Mouse (Mus musculus) myocyte (in vitro differentiated cells): ENCODE data around the gene Ankrd6. TPM values are rescaled to one million over a fixed set of nuclear protein-coding genes. Genes with fewer than 3 reads are reported as not detected.

Experiments used
- H3K27me3 ChIP-seq: one replicate; pipeline ENCODE4 v1.6.1; 2011; ENCODE audit not compliant: control insufficient read depth, insufficient read depth, insufficient read length
- H3K36me3 ChIP-seq: one replicate; pipeline ENCODE4 v1.6.1; 2011; ENCODE audit not compliant: control insufficient read depth, insufficient read depth
- H3K4me2 ChIP-seq: one replicate; pipeline ENCODE4 v1.6.1; 2011; ENCODE audit warnings: low read depth, control low read depth
- H3K4me3 ChIP-seq: one replicate; pipeline ENCODE4 v1.5.1; 2011; ENCODE audit warnings: mild to moderate bottlenecking, control low read depth, moderate library complexity
- H3K79me2 ChIP-seq: one replicate; pipeline ENCODE4 v1.6.1; 2011; ENCODE audit not compliant: control insufficient read depth, insufficient read depth
- H3ac ChIP-seq: one replicate; pipeline ENCODE4 v1.6.1; 2011; ENCODE audit not compliant: control insufficient read depth, insufficient read length
- CEBPB ChIP-seq: IDR thresholded peaks from 2 replicates; pipeline ENCODE4 v1.6.1; 2011; ENCODE audit warnings: mild to moderate bottlenecking, moderate library complexity; ENCODE audit not compliant: poor library complexity, insufficient read depth, severe bottlenecking
- E2F4 ChIP-seq: IDR thresholded peaks from one replicate; pipeline ENCODE4 v1.6.1; 2011; ENCODE audit warnings: mild to moderate bottlenecking, control low read depth, moderate library complexity; ENCODE audit not compliant: insufficient read depth
- MAX ChIP-seq: IDR thresholded peaks from one replicate; pipeline ENCODE4 v1.6.1; 2011; ENCODE audit warnings: low read depth, mild to moderate bottlenecking, control low read depth
- MYOD1 ChIP-seq, 3 experiments: IDR thresholded peaks; one replicate each; pipeline ENCODE4 v1.6.1; 2011; ENCODE audit warnings: control low read depth in 2 of 3, low read depth in 2 of 3, mild to moderate bottlenecking in 2 of 3, moderate library complexity in 1 of 3; ENCODE audit not compliant: insufficient read length in 2 of 3, control insufficient read depth in 1 of 3
- MYOG ChIP-seq, 3 experiments: IDR thresholded peaks; one replicate each; pipeline ENCODE4 v1.6.1; 2011; ENCODE audit warnings: control low read depth in 2 of 3, low read depth in 2 of 3, mild to moderate bottlenecking in 2 of 3; ENCODE audit not compliant: insufficient read length in 2 of 3, control insufficient read depth in 1 of 3, insufficient read depth in 1 of 3
- POLR2A ChIP-seq: IDR thresholded peaks from one replicate; pipeline ENCODE4 v1.6.1; 2011; ENCODE audit warnings: low read depth, mild to moderate bottlenecking, control low read depth, moderate library complexity; ENCODE audit not compliant: insufficient read length
- POLR2AphosphoS2 ChIP-seq: IDR thresholded peaks from one replicate; pipeline ENCODE4 v1.6.1; 2011; ENCODE audit warnings: low read depth, control low read depth; ENCODE audit not compliant: insufficient read length
- REST ChIP-seq: IDR thresholded peaks from one replicate; pipeline ENCODE4 v1.6.1; 2011; ENCODE audit warnings: mild to moderate bottlenecking, control low read depth, moderate library complexity; ENCODE audit not compliant: insufficient read depth, insufficient read length
- SRF ChIP-seq: IDR thresholded peaks from one replicate; pipeline ENCODE4 v1.6.1; 2011; ENCODE audit warnings: low read depth; ENCODE audit not compliant: control insufficient read depth, insufficient read length
- TCF12 ChIP-seq: IDR thresholded peaks from one replicate; pipeline ENCODE4 v1.6.1; 2011; ENCODE audit warnings: mild to moderate bottlenecking, control low read depth; ENCODE audit not compliant: poor library complexity, insufficient read depth, severe bottlenecking
- TCF3 ChIP-seq: IDR thresholded peaks from one replicate; pipeline ENCODE4 v1.6.1; 2011; ENCODE audit warnings: low read depth, control low read depth; ENCODE audit not compliant: insufficient read length
- USF1 ChIP-seq: IDR thresholded peaks from one replicate; pipeline ENCODE4 v1.6.1; 2011; ENCODE audit warnings: low read depth, mild to moderate bottlenecking, control low read depth, moderate library complexity
- polyA plus RNA-seq: library from polyadenylated mRNA; unstranded; fragments of >200 nt; fragmentation: generic; extraction: Trizol; gene quantifications from one replicate; pipeline ENCODE4 v1.2.1, GENCODE M21; 2012; ENCODE audit warnings: missing spikeins

The Ankrd6 gene
- polyA plus RNA-seq, 1 experiment: 0.31 TPM

DNA sequence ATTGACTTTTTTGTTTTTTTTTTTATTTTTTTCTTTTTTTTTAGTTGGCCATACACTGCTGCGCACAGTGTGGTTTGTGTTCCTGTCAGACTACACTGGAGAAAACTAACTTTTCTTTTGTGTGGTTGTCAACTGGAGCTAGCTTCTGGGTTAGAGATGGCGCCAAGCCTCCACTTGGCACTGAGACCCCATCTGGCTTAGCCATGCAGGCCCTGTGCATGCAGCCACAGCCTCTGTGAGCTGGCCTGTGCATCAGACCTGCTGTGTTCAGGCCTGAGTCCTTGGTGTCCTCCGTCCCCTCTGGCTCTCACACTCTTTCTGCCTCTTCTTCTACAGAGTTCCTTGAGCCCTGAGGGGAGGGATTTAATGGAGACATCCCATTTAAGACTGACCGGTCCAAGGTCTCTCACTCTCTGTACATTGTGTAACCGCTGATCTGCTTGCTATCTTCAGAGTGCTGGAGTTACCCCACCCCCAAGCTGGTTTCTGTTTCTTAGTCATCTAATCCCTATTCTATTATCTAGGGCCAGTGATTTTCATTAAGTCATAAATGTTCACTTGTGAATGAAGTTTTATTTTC is 96.9 kb downstream of the Ankrd6 start:
- no peak overlapping the region for H3ac ChIP-seq
- H3K27me3 ChIP-seq: no peaks in the 10 kb centered on the region
- no peaks in the 10 kb centered on the region for H3K36me3 ChIP-seq
- no peak overlapping the region for H3K4me2 ChIP-seq
- no peaks in the 10 kb centered on the region for H3K79me2 ChIP-seq
- H3K4me3 ChIP-seq: no peak overlapping the region
- TF ChIP-seq MYOD1 (IDR thresholded peaks at IDR 0.05; ENCODE audit: control insufficient read depth in 1 of 3, insufficient read length in 2 of 3, low read depth in 2 of 3) (no peak), CEBPB (no peak), TCF3 (no peak), POLR2AphosphoS2 (no peak), SRF (no peak)

DNA sequence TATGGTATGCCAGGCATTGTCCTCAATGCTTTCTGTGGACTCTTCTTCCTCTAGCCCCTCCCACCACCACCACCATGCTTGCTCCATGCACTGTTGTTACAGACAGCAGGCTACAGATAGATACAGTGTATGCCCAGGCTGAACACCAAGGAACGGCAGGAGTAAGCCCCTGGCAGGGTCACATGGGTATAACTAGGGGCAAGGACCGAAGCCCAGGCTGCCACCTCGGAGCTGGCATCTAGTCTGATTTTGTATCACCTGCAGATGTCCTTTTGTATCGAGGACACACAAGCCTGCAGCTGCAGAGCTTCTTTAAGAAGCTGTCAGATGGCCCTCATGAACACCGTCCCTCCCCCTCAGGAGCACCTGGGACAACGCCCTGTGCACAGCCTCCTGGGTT is 97.8 kb downstream of the Ankrd6 start:
- no peak overlapping the region for H3K4me2 ChIP-seq
- H3ac ChIP-seq: no peak overlapping the region
- H3K4me3 ChIP-seq: no peak overlapping the region
- TF ChIP-seq POLR2AphosphoS2 (no peak), SRF (no peak), E2F4 (no peak), POLR2A (no peak), CEBPB (no peak), USF1 (no peak), MAX (no peak), MYOG (IDR thresholded peaks at IDR 0.05; ENCODE audit: control insufficient read depth in 1 of 3, insufficient read depth in 1 of 3, insufficient read length in 2 of 3, low read depth in 2 of 3) (no peak), TCF12 (no peak), REST (no peak), TCF3 (no peak), MYOD1 (IDR thresholded peaks at IDR 0.05; ENCODE audit: control insufficient read depth in 1 of 3, insufficient read length in 2 of 3, low read depth in 2 of 3) (no peak)
- H3K79me2 ChIP-seq: no peaks in the 10 kb centered on the region
- no peaks in the 10 kb centered on the region for H3K36me3 ChIP-seq
- H3K27me3 ChIP-seq: no peaks in the 10 kb centered on the region

DNA sequence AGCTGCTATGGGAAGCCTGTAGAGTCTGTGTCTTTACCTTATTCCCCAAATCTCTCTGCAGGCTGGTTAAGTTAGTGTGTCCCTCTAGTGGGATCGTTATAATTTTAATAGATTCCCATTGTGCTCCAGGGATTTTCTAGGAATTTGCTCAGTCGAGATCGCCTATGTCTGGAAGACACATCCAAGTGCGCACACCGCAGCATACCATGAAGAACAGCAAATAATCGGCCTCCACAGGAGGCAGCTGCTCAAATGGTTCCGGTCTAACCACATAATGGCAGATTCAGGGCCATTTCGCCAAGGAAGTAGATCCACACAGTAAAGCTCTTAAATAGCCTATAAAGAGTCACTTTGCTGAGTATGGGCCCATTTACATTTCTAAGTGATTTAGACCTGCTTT is 98.3 kb downstream of the Ankrd6 start:
- no peak overlapping the region for H3K4me2 ChIP-seq
- H3ac ChIP-seq: no peak overlapping the region
- no peak overlapping the region for H3K4me3 ChIP-seq
- H3K27me3 ChIP-seq: no peaks in the 10 kb centered on the region
- no peak for TF ChIP-seq MYOD1 (IDR thresholded peaks at IDR 0.05; ENCODE audit: control insufficient read depth in 1 of 3, insufficient read length in 2 of 3, low read depth in 2 of 3)
- no peak for TF ChIP-seq TCF3
- no peak for TF ChIP-seq E2F4
- no peak for TF ChIP-seq USF1
- no peaks in the 10 kb centered on the region for H3K36me3 ChIP-seq
- H3K79me2 ChIP-seq: no peaks in the 10 kb centered on the region

DNA sequence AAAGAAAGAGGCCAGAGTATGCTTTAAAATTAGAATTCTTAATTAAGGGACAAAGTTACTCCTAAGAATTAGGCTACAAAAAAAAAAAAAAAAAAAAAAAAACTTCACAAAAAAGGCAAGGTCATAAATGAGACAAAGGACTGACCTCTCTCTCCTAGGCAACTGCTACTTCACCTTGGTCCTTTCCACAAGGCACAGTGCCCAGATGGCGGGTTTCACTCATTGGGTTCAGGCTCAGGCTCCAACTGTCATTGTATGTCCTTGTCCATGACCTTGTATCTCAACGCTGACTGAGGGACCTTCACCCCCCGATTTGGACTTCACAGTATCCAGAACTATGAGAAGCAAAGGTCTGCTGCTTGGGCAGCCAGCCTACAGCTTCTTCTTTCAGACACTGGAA is 112.2 kb downstream of the Ankrd6 start:
- no peak overlapping the region for H3K4me3 ChIP-seq
- H3ac ChIP-seq: no peak overlapping the region
- no peak overlapping the region for H3K4me2 ChIP-seq
- no peaks in the 10 kb centered on the region for H3K27me3 ChIP-seq
- H3K36me3 ChIP-seq: no peaks in the 10 kb centered on the region
- no peaks in the 10 kb centered on the region for H3K79me2 ChIP-seq
- TF ChIP-seq MAX: no peak
- TF ChIP-seq SRF: no peak
- TF ChIP-seq TCF3: no peak
- TF ChIP-seq TCF12: no peak

DNA sequence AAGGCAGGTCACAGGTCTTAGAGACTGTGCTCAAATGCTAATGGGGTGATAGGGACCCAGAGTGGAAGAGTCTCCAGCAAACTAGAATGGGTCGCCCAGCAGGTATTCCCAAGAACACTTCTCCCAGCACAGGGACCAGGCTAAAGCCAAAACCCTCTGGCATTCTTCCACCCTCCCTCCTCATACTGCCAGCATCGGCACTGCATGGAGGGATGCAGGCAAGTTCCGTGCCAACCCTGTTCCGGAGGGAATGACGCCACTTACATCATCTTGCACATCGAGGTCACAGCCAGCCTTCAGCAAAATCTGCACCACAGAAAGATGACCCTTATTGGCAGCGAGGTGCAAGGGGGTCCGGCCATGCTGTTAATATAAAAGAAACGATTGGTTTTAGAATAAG is 114.6 kb downstream of the Ankrd6 start:
- Histone ChIP-seq H3ac (no peak overlapping the region), H3K4me3 (no peak overlapping the region), H3K4me2 (no peak overlapping the region), H3K27me3 (no peaks in the 10 kb centered on the region), H3K79me2 (no peaks in the 10 kb centered on the region), H3K36me3 (no peaks in the 10 kb centered on the region)
- no peak for TF ChIP-seq REST
- no peak for TF ChIP-seq CEBPB
- TF ChIP-seq MAX: no peak
- no peak for TF ChIP-seq TCF12
- TF ChIP-seq MYOD1 (IDR thresholded peaks at IDR 0.05; ENCODE audit: control insufficient read depth in 1 of 3, insufficient read length in 2 of 3, low read depth in 2 of 3): no peak
- TF ChIP-seq POLR2A: no peak
